Mouse (Mus musculus) ES-E14 (cell line): ENCODE results near the gene Minos1. TPM values are rescaled to one million over a fixed set of nuclear protein-coding genes. Genes with fewer than 3 reads are reported as not detected.

Experiments used
- DNase-seq: peaks from one replicate; pipeline ENCODE4 v3.0.0-alpha.2; 2013; ENCODE audit warnings: low read depth, low spot score
- H3K27ac ChIP-seq: 2 replicates; pipeline ENCODE4 v1.5.1; 2012; ENCODE audit warnings: low read depth, mild to moderate bottlenecking, low read length, moderate library complexity, mixed read lengths; ENCODE audit not compliant: poor library complexity, insufficient read depth, severe bottlenecking
- H3K36me3 ChIP-seq: 2 replicates; pipeline ENCODE4 v1.6.1; 2012; ENCODE audit warnings: mild to moderate bottlenecking, low read length, moderate library complexity, mixed read lengths; ENCODE audit not compliant: control insufficient read depth, poor library complexity, insufficient read depth, severe bottlenecking
- H3K4me1 ChIP-seq, 2 experiments: fragments of 150-350 bp in 1 of 2; sonication (generic) in 1 of 2; 2 replicates each; pipeline ENCODE4 v1.6.1; 2012; ENCODE audit warnings: low read length in 2 of 2, mild to moderate bottlenecking in 1 of 2, mixed read lengths in 1 of 2; ENCODE audit not compliant: control insufficient read depth in 2 of 2, insufficient read depth in 2 of 2, poor library complexity in 1 of 2
- H3K4me3 ChIP-seq, 2 experiments: fragments of 150-350 bp in 1 of 2; sonication (generic) in 1 of 2; 2 replicates each; pipeline ENCODE4 v1.5.1; 2012; ENCODE audit warnings: low read length in 2 of 2, low read depth in 1 of 2, mild to moderate bottlenecking in 1 of 2, mixed read lengths in 1 of 2; ENCODE audit not compliant: insufficient read depth in 1 of 2, poor library complexity in 1 of 2, severe bottlenecking in 1 of 2
- H3K9ac ChIP-seq: 2 replicates; pipeline ENCODE4 v1.6.1; 2012; ENCODE audit warnings: low read depth, mild to moderate bottlenecking, low read length, mixed read lengths; ENCODE audit not compliant: poor library complexity, insufficient read depth, severe bottlenecking
- H3K9me3 ChIP-seq: fragments of 150-350 bp; sonication (generic); 2 replicates; pipeline ENCODE4 v1.6.1; 2012; ENCODE audit warnings: low read depth, mild to moderate bottlenecking, low read length; ENCODE audit not compliant: control insufficient read depth, insufficient read depth
- CHD2 ChIP-seq: IDR thresholded peaks from 2 replicates; pipeline ENCODE4 v1.6.1; 2014; ENCODE audit warnings: mild to moderate bottlenecking, low read depth, low read length, inconsistent platforms
- HCFC1 ChIP-seq: IDR thresholded peaks from 2 replicates; pipeline ENCODE4 v1.6.1; 2012; ENCODE audit warnings: low read length, inconsistent platforms, borderline replicate concordance; ENCODE audit not compliant: insufficient read depth
- MAFK ChIP-seq: IDR thresholded peaks from 2 replicates; pipeline ENCODE4 v1.6.1; 2014; ENCODE audit warnings: mild to moderate bottlenecking, low read depth, low read length, inconsistent platforms; ENCODE audit not compliant: insufficient read depth
- ZC3H11A ChIP-seq: IDR thresholded peaks from 2 replicates; pipeline ENCODE4 v1.6.1; 2012; ENCODE audit warnings: low read depth, mild to moderate bottlenecking, inconsistent platforms, low read length, borderline replicate concordance
- ZNF384 ChIP-seq: IDR thresholded peaks from 2 replicates; pipeline ENCODE4 v1.6.1; 2012; ENCODE audit warnings: low read depth, low read length, inconsistent platforms
- in situ Hi-C, 2 experiments: fragments of 600-800 bp; cut with MboI; formaldehyde crosslinking; loops; one replicate each; pipeline ENCODE4 v1.15.1; 2025; ENCODE audit warnings: low sequenced_read_pairs in 2 of 2, inconsistent platforms in 1 of 2; ENCODE audit not compliant: unreplicated experiment in 2 of 2
- total RNA-seq: library from RNA; depleted of rRNA; stranded (reverse); fragments of 300-350 nt; gene quantifications from 2 replicates; pipeline ENCODE4 v1.2.3, GENCODE M21; 2012

Minos1 gene
- total RNA-seq, 1 experiment, result 147 TPM

- DNase-seq, result no peak
- Histone ChIP-seq H3K27ac (no peak overlapping the region), H3K9ac (no peak overlapping the region), H3K9me3 (no peaks in the 10 kb centered on the region), H3K36me3 (no peaks in the 10 kb centered on the region), H3K4me1 (peaks cover 2 to 10% of the 10 kb centered on the region in 2 experiments; a peak in 3 of 4 replicates), H3K4me3 (no peak overlapping the region)
- in situ Hi-C loops, result loop anchor here in 1 of 2 experiments (25.0 kb wide), 1 partner anchor 200 kb away; no protein-coding TSS in a partner anchor
- TF ChIP-seq CHD2 (no peak), HCFC1 (no peak), ZNF384 (no peak), ZC3H11A (no peak), MAFK (no peak)
These were observed 43.9 kb downstream of the Minos1 start for GRCm38 (mm10) chr4:139086984-139087383.

GRCm38 (mm10) chr4:139086037-139086436 lies 44.9 kb downstream of the Minos1 start:
- in situ Hi-C loops, result loop anchor here in 1 of 2 experiments (25.0 kb wide), 1 partner anchor 201 kb away; no protein-coding TSS in a partner anchor
- H3K4me1 ChIP-seq, result peaks cover 0 to 2% of the 10 kb centered on the region in 2 experiments; a peak in 2 of 4 replicates
- TF ChIP-seq ZC3H11A (peak; percentile 70; the same call in 1 of the 2 replicates), MAFK (no peak)
- H3K9me3 ChIP-seq, result no peaks in the 10 kb centered on the region
- H3K4me3 ChIP-seq, result no peak overlapping the region
- H3K36me3 ChIP-seq, result no peaks in the 10 kb centered on the region
- no peak overlapping the region for H3K27ac ChIP-seq
- peak; percentile 77 for DNase-seq
- no peak overlapping the region for H3K9ac ChIP-seq

- H3K9ac ChIP-seq, result no peak overlapping the region
- DNase-seq, result no peak
- H3K27ac ChIP-seq, result no peak overlapping the region
- TF ChIP-seq ZC3H11A, result no peak
- no peak for TF ChIP-seq MAFK
- TF ChIP-seq CHD2, result no peak
- TF ChIP-seq HCFC1, result no peak
- no peak for TF ChIP-seq ZNF384
- H3K4me1 ChIP-seq, result no peaks in the 10 kb centered on the region; a peak in 1 of 4 replicates
- no peaks in the 10 kb centered on the region for H3K36me3 ChIP-seq
- in situ Hi-C loops, result loop anchor here in 1 of 2 experiments (25.0 kb wide), 1 partner anchor 202 kb away; no protein-coding TSS in a partner anchor
- H3K9me3 ChIP-seq, result no peaks in the 10 kb centered on the region
- H3K4me3 ChIP-seq, result no peak overlapping the region
These were observed 45.6 kb downstream of the Minos1 start for GRCm38 (mm10) chr4:139085337-139085736.

GRCm38 (mm10) chr4:139082790-139083564 lies 47.9 kb downstream of the Minos1 start:
- no peak for DNase-seq
- H3K9me3 ChIP-seq, result no peaks in the 10 kb centered on the region
- TF ChIP-seq CHD2, result no peak
- TF ChIP-seq HCFC1, result no peak
- H3K27ac ChIP-seq, result no peak overlapping the region
- H3K4me3 ChIP-seq, result no peak overlapping the region
- in situ Hi-C loops, result loop anchor here in 1 of 2 experiments (25.0 kb wide), 1 partner anchor 204 kb away; no protein-coding TSS in a partner anchor
- no peaks in the 10 kb centered on the region for H3K36me3 ChIP-seq
- H3K9ac ChIP-seq, result no peak overlapping the region
- H3K4me1 ChIP-seq, result no peaks in the 10 kb centered on the region; a peak in 1 of 4 replicates
